Mouse (Mus musculus): ENCODE results near the gene Nabp1. TPM values are rescaled to one million over a fixed set of nuclear protein-coding genes. Genes with fewer than 3 reads are reported as not detected.

The Nabp1 gene
- polyA plus RNA-seq, 1 experiment from 2014 or later, result 17.5 TPM

- WGBS, result 12% methylated on average over 7 of the region's 7 CpGs
- H3K27ac ChIP-seq, result peak overlapping the region; percentile 69
These were observed 30.9 kb upstream of the Nabp1 start for GRCm38 (mm10) chr1:51509083-51509482.

GRCm38 (mm10) chr1:51508543-51508942 is 30.3 kb upstream of the Nabp1 start:
- no peak overlapping the region for H3K4me2 ChIP-seq
- H3K27ac ChIP-seq, result peak overlapping the region; percentile 69; the same call in 1 of the 2 replicates

More at GRCm38 (mm10) chr1:51509083-51509482, 30.9 kb upstream of the Nabp1 start:
- H3K4me3 ChIP-seq (replicated peaks), result no peak overlapping the region
- peaks cover 3% of the 10 kb centered on the region; the same call in 1 of the 2 replicates for H3K4me1 ChIP-seq
- ATAC-seq (ENCODE audit: insufficient read depth, low FRiP score, low read depth), result peak; percentile 91
- no peaks in the 10 kb centered on the region for H3K36me3 ChIP-seq
- H3K9ac ChIP-seq, result no peak overlapping the region
- no peak overlapping the region for H3K4me2 ChIP-seq
- H3K27me3 ChIP-seq (replicated peaks), result no peaks in the 10 kb centered on the region
- H3K9me3 ChIP-seq, result no peaks in the 10 kb centered on the region

GRCm38 (mm10) chr1:51507436-51507835 is 29.2 kb upstream of the Nabp1 start:
- Histone ChIP-seq H3K27me3 (replicated peaks) (no peaks in the 10 kb centered on the region), H3K9ac (no peak overlapping the region), H3K36me3 (no peaks in the 10 kb centered on the region), H3K9me3 (no peaks in the 10 kb centered on the region), H3K4me1 (peaks cover 3% of the 10 kb centered on the region; the same call in 1 of the 2 replicates), H3K27ac (no peak overlapping the region), H3K4me3 (replicated peaks) (no peak overlapping the region), H3K4me2 (no peak overlapping the region)
- no peak for ATAC-seq (ENCODE audit: insufficient read depth, low FRiP score, low read depth)
- WGBS, result 85% methylated on average over 5 of the region's 5 CpGs

More at GRCm38 (mm10) chr1:51508543-51508942, 30.3 kb upstream of the Nabp1 start:
- WGBS, result 70% methylated on average over 3 of the region's 3 CpGs
- Histone ChIP-seq H3K27me3 (replicated peaks) (no peaks in the 10 kb centered on the region), H3K36me3 (no peaks in the 10 kb centered on the region), H3K9me3 (no peaks in the 10 kb centered on the region), H3K4me3 (replicated peaks) (no peak overlapping the region), H3K4me1 (peaks cover 3% of the 10 kb centered on the region; the same call in 1 of the 2 replicates), H3K9ac (no peak overlapping the region)
- ATAC-seq (ENCODE audit: insufficient read depth, low FRiP score, low read depth), result peak; percentile 44

- peaks cover 3% of the 10 kb centered on the region; the same call in 1 of the 2 replicates for H3K4me1 ChIP-seq
- no peak overlapping the region for H3K4me3 ChIP-seq (replicated peaks)
- WGBS, result 67% methylated on average over 4 of the region's 4 CpGs
- no peaks in the 10 kb centered on the region for H3K9me3 ChIP-seq
- H3K9ac ChIP-seq, result no peak overlapping the region
- no peak overlapping the region for H3K4me2 ChIP-seq
- ATAC-seq (ENCODE audit: insufficient read depth, low FRiP score, low read depth), result no peak
- no peak overlapping the region for H3K27ac ChIP-seq
- no peaks in the 10 kb centered on the region for H3K36me3 ChIP-seq
- no peaks in the 10 kb centered on the region for H3K27me3 ChIP-seq (replicated peaks)
These were observed 28.0 kb upstream of the Nabp1 start for GRCm38 (mm10) chr1:51506236-51506635.

GRCm38 (mm10) chr1:51505632-51506031 is 27.4 kb upstream of the Nabp1 start:
- H3K27me3 ChIP-seq (replicated peaks), result no peaks in the 10 kb centered on the region
- no peaks in the 10 kb centered on the region for H3K36me3 ChIP-seq
- H3K4me1 ChIP-seq, result peaks cover 3% of the 10 kb centered on the region; the same call in 1 of the 2 replicates
- ATAC-seq (ENCODE audit: insufficient read depth, low FRiP score, low read depth), result no peak
- no peak overlapping the region for H3K9ac ChIP-seq
- H3K4me2 ChIP-seq, result no peak overlapping the region
- no peak overlapping the region for H3K4me3 ChIP-seq (replicated peaks)
- H3K9me3 ChIP-seq, result no peaks in the 10 kb centered on the region
- H3K27ac ChIP-seq, result no peak overlapping the region
- 54% methylated on average over 1 of the region's 1 CpGs for WGBS

GRCm38 (mm10) chr1:51503055-51503454 is 24.8 kb upstream of the Nabp1 start:
- Histone ChIP-seq H3K27ac (no peak overlapping the region), H3K9me3 (no peaks in the 10 kb centered on the region), H3K4me1 (no peaks in the 10 kb centered on the region), H3K4me3 (replicated peaks) (no peak overlapping the region), H3K36me3 (no peaks in the 10 kb centered on the region), H3K27me3 (replicated peaks) (no peaks in the 10 kb centered on the region), H3K9ac (no peak overlapping the region), H3K4me2 (no peak overlapping the region)
- WGBS, result 53% methylated on average over 2 of the region's 2 CpGs
- ATAC-seq (ENCODE audit: insufficient read depth, low FRiP score, low read depth), result no peak

- no peak overlapping the region for H3K4me2 ChIP-seq
- H3K9ac ChIP-seq, result no peak overlapping the region
- H3K27ac ChIP-seq, result no peak overlapping the region
- H3K4me1 ChIP-seq, result no peaks in the 10 kb centered on the region
- no peak overlapping the region for H3K4me3 ChIP-seq (replicated peaks)
- H3K27me3 ChIP-seq (replicated peaks), result no peaks in the 10 kb centered on the region
- H3K9me3 ChIP-seq, result no peaks in the 10 kb centered on the region
- WGBS, result 76% methylated on average over 5 of the region's 5 CpGs
- H3K36me3 ChIP-seq, result no peaks in the 10 kb centered on the region
- ATAC-seq (ENCODE audit: insufficient read depth, low FRiP score, low read depth), result no peak
These were observed 24.1 kb upstream of the Nabp1 start for GRCm38 (mm10) chr1:51502353-51502752.

- Histone ChIP-seq H3K9me3 (no peaks in the 10 kb centered on the region), H3K4me3 (replicated peaks) (no peak overlapping the region), H3K27me3 (replicated peaks) (no peaks in the 10 kb centered on the region), H3K4me1 (no peaks in the 10 kb centered on the region), H3K9ac (no peak overlapping the region), H3K27ac (no peak overlapping the region), H3K4me2 (no peak overlapping the region), H3K36me3 (no peaks in the 10 kb centered on the region)
- ATAC-seq (ENCODE audit: insufficient read depth, low FRiP score, low read depth), result no peak
- WGBS, result 79% methylated on average over 12 of the region's 12 CpGs
These were observed 23.0 kb upstream of the Nabp1 start for GRCm38 (mm10) chr1:51501251-51501650.

GRCm38 (mm10) chr1:51498601-51499098 is 20.4 kb upstream of the Nabp1 start:
- no peak for ATAC-seq (ENCODE audit: insufficient read depth, low FRiP score, low read depth)
- Histone ChIP-seq H3K27me3 (replicated peaks) (no peaks in the 10 kb centered on the region), H3K4me2 (no peak overlapping the region), H3K36me3 (no peaks in the 10 kb centered on the region), H3K4me3 (replicated peaks) (no peak overlapping the region), H3K9me3 (no peaks in the 10 kb centered on the region), H3K27ac (no peak overlapping the region), H3K9ac (no peak overlapping the region), H3K4me1 (no peaks in the 10 kb centered on the region)
- WGBS, result 71% methylated on average over 2 of the region's 2 CpGs

GRCm38 (mm10) chr1:51496163-51496562 is 17.9 kb upstream of the Nabp1 start:
- WGBS, result 95% methylated on average over 1 of the region's 1 CpGs
- no peaks in the 10 kb centered on the region for H3K9me3 ChIP-seq

GRCm38 (mm10) chr1:51493592-51494307 is 15.5 kb upstream of the Nabp1 start:
- H3K4me2 ChIP-seq, result no peak overlapping the region
- no peak overlapping the region for H3K4me3 ChIP-seq (replicated peaks)
- H3K9me3 ChIP-seq, result no peaks in the 10 kb centered on the region
- H3K36me3 ChIP-seq, result no peaks in the 10 kb centered on the region
- H3K9ac ChIP-seq, result no peak overlapping the region
- ATAC-seq (ENCODE audit: insufficient read depth, low FRiP score, low read depth), result no peak
- no peaks in the 10 kb centered on the region for H3K4me1 ChIP-seq
- no peak overlapping the region for H3K27ac ChIP-seq
- H3K27me3 ChIP-seq (replicated peaks), result no peaks in the 10 kb centered on the region
- WGBS, result 78% methylated on average over 7 of the region's 7 CpGs

More at GRCm38 (mm10) chr1:51496163-51496562, 17.9 kb upstream of the Nabp1 start:
- H3K27ac ChIP-seq, result no peak overlapping the region
- no peaks in the 10 kb centered on the region for H3K36me3 ChIP-seq
- no peak overlapping the region for H3K4me3 ChIP-seq (replicated peaks)
- H3K9ac ChIP-seq, result no peak overlapping the region
- no peaks in the 10 kb centered on the region for H3K4me1 ChIP-seq
- no peak for ATAC-seq (ENCODE audit: insufficient read depth, low FRiP score, low read depth)
- no peaks in the 10 kb centered on the region for H3K27me3 ChIP-seq (replicated peaks)
- H3K4me2 ChIP-seq, result no peak overlapping the region

- H3K9ac ChIP-seq, result no peak overlapping the region
- H3K27me3 ChIP-seq (replicated peaks), result no peaks in the 10 kb centered on the region
- no peaks in the 10 kb centered on the region for H3K4me1 ChIP-seq
- no peak overlapping the region for H3K4me3 ChIP-seq (replicated peaks)
- ATAC-seq (ENCODE audit: insufficient read depth, low FRiP score, low read depth), result no peak
- no peak overlapping the region for H3K27ac ChIP-seq
- no peaks in the 10 kb centered on the region for H3K36me3 ChIP-seq
- no peak overlapping the region for H3K4me2 ChIP-seq
- no peaks in the 10 kb centered on the region for H3K9me3 ChIP-seq
- 67% methylated on average over 1 of the region's 1 CpGs for WGBS
These were observed 8.1 kb upstream of the Nabp1 start for GRCm38 (mm10) chr1:51486291-51486690.
